Mouse (Mus musculus) lung, postnatal 0 days (tissue): ENCODE results near the gene Tac4.

Experiments
- CTCF ChIP-seq: IDR thresholded peaks from 2 replicates; pipeline ENCODE4 v1.5.1; 2016; ENCODE audit warnings: antibody characterized with exemption, mild to moderate bottlenecking
- EP300 ChIP-seq: IDR thresholded peaks from 2 replicates; pipeline ENCODE4 v1.6.1; 2016; ENCODE audit warnings: antibody characterized with exemption, mild to moderate bottlenecking, control low read depth

- TF ChIP-seq CTCF: no peak
- TF ChIP-seq EP300: no peak
Observed at GRCm38 (mm10) chr11:95242653-95243052, 18.7 kb upstream of the Tac4 start.
